8 mouse cellular contexts compared by ENCODE assay signal in genomic region chr10:94514506-94515178, GRCm38 (mm10).
DNase-seq lines count a peak whose midpoint lies in the region; ATAC-seq and TF ChIP-seq lines count a peak whose summit lies in the region.

No protein-coding gene starts in this region.

- H3K9me3 ChIP-seq in embryonic facial prominence, embryonic 13.5 days = no peaks in the 10 kb centered on the region
- no peaks in the 10 kb centered on the region for H3K9me3 ChIP-seq in heart, embryonic 11.5 days (replicated peaks; ENCODE audit: control insufficient read depth, low read length)
- no peaks in the 10 kb centered on the region for H3K9me3 ChIP-seq in kidney, embryonic 14.5 days (ENCODE audit: control insufficient read depth, low read length)
- no peaks in the 10 kb centered on the region for H3K9me3 ChIP-seq in midbrain, postnatal 0 days (ENCODE audit: low read length)

- no peaks in the 10 kb centered on the region for H3K36me3 ChIP-seq in embryonic facial prominence, embryonic 13.5 days
- no peaks in the 10 kb centered on the region for H3K36me3 ChIP-seq in heart, embryonic 11.5 days (ENCODE audit: control insufficient read depth, insufficient read depth, low read length)
- no peaks in the 10 kb centered on the region for H3K36me3 ChIP-seq in kidney, embryonic 14.5 days (ENCODE audit: control insufficient read depth, insufficient read depth, low read length)
- H3K36me3 ChIP-seq in midbrain, postnatal 0 days (ENCODE audit: insufficient read depth, low read length) = no peaks in the 10 kb centered on the region
- H3K36me3 ChIP-seq in splenic B cell, adult 2 months (ENCODE audit: control insufficient read depth, insufficient read depth, low read length, poor library complexity, severe bottlenecking) = no peaks in the 10 kb centered on the region

- H3K27ac ChIP-seq in embryonic facial prominence, embryonic 13.5 days = peak overlapping the region; percentile 71
- peak overlapping the region; percentile 84 for H3K27ac ChIP-seq in heart, embryonic 11.5 days (ENCODE audit: low read depth, low read length)
- no peak overlapping the region; the same call in 1 of the 2 replicates for H3K27ac ChIP-seq in kidney, embryonic 14.5 days (ENCODE audit: low read depth, low read length)
- H3K27ac ChIP-seq in midbrain, postnatal 0 days (ENCODE audit: low read depth, low read length) = peak overlapping the region; percentile 75

- H3K4me1 ChIP-seq in embryonic facial prominence, embryonic 13.5 days = peaks cover 19% of the 10 kb centered on the region
- H3K4me1 ChIP-seq in heart, embryonic 11.5 days (ENCODE audit: control insufficient read depth, insufficient read depth, low read length) = peaks cover 14% of the 10 kb centered on the region
- H3K4me1 ChIP-seq in kidney, embryonic 14.5 days (ENCODE audit: control insufficient read depth, insufficient read depth, low read length) = no peaks in the 10 kb centered on the region
- no peaks in the 10 kb centered on the region for H3K4me1 ChIP-seq in midbrain, postnatal 0 days (ENCODE audit: insufficient read depth, low read length)

- under 1% methylated on average over 64 of the region's 71 CpGs for WGBS in embryonic facial prominence, embryonic 13.5 days
- WGBS in heart, embryonic 11.5 days (ENCODE audit: insufficient replicate concordance) = under 1% methylated on average over 67 of the region's 71 CpGs
- WGBS in kidney, embryonic 14.5 days = under 1% methylated on average over 69 of the region's 71 CpGs
- WGBS in midbrain, postnatal 0 days = under 1% methylated on average over 50 of the region's 71 CpGs

- H3K9ac ChIP-seq in embryonic facial prominence, embryonic 13.5 days = peak overlapping the region; percentile 79
- peak overlapping the region; percentile 85 for H3K9ac ChIP-seq in heart, embryonic 11.5 days (ENCODE audit: low read depth, low read length)
- peak overlapping the region; percentile 72 for H3K9ac ChIP-seq in kidney, embryonic 14.5 days (ENCODE audit: low read depth, low read length)
- H3K9ac ChIP-seq in midbrain, postnatal 0 days (replicated peaks; ENCODE audit: low read length, poor library complexity, severe bottlenecking) = peak overlapping the region; percentile 72

- DNase-seq in 3134 (ENCODE audit: extremely low read depth, insufficient read length, low spot score) (peak; percentile 84), liver (peak; percentile 73)
- peak; percentile 32 for DNase-seq in adrenal gland, adult 8-10 months
- DNase-seq in midbrain, postnatal 0 days (ENCODE audit: low spot score) = no peak
- peak; percentile 66 for DNase-seq in splenic B cell, adult 2 months (ENCODE audit: low read depth, low spot score)

- peak overlapping the region; percentile 75 for H3K4me3 ChIP-seq in embryonic facial prominence, embryonic 13.5 days
- H3K4me3 ChIP-seq in heart, embryonic 11.5 days (ENCODE audit: low read depth, low read length) = peak overlapping the region; percentile 88
- peak overlapping the region; percentile 78 for H3K4me3 ChIP-seq in kidney, embryonic 14.5 days (ENCODE audit: low read length)
- H3K4me3 ChIP-seq in midbrain, postnatal 0 days (ENCODE audit: low read depth, low read length) = peak overlapping the region; percentile 78

- peaks cover 56% of the 10 kb centered on the region for H3K27me3 ChIP-seq in embryonic facial prominence, embryonic 13.5 days
- H3K27me3 ChIP-seq in heart, embryonic 11.5 days (ENCODE audit: control insufficient read depth, insufficient read depth, low read length) = no peaks in the 10 kb centered on the region
- H3K27me3 ChIP-seq in kidney, embryonic 14.5 days (ENCODE audit: control insufficient read depth, insufficient read depth, low read length) = peaks cover 25% of the 10 kb centered on the region
- H3K27me3 ChIP-seq in midbrain, postnatal 0 days (ENCODE audit: insufficient read depth, low read length) = no peaks in the 10 kb centered on the region
- peaks cover 1% of the 10 kb centered on the region for H3K27me3 ChIP-seq in splenic B cell, adult 2 months (ENCODE audit: control insufficient read depth, insufficient read depth, low read length, poor library complexity, severe bottlenecking)

- ATAC-seq in embryonic facial prominence, embryonic 13.5 days (ENCODE audit: insufficient number of reproducible peaks, insufficient read depth, low FRiP score, low TSS enrichment, low read depth) = peak; percentile 76
- peak; percentile 79 for ATAC-seq in heart, embryonic 11.5 days (replicated peaks; ENCODE audit: insufficient number of reproducible peaks, low FRiP score, low TSS enrichment)
- ATAC-seq in kidney, embryonic 14.5 days (ENCODE audit: low FRiP score, low TSS enrichment) = peak; percentile 79
- peak; percentile 82 for ATAC-seq in midbrain, postnatal 0 days (ENCODE audit: low FRiP score)

- no peak for TF ChIP-seq CTCF in midbrain, postnatal 0 days (IDR thresholded peaks at IDR 0.05)

- H3K4me2 ChIP-seq in embryonic facial prominence, embryonic 13.5 days = peak overlapping the region; percentile 84
- H3K4me2 ChIP-seq in heart, embryonic 11.5 days = peak overlapping the region; percentile 93
- H3K4me2 ChIP-seq in kidney, embryonic 14.5 days (replicated peaks; ENCODE audit: low read depth, low read length) = peak overlapping the region; percentile 98
- H3K4me2 ChIP-seq in midbrain, postnatal 0 days (ENCODE audit: low read depth, low read length, poor library complexity, severe bottlenecking) = peak overlapping the region; percentile 90
